In the genomic region with DNA sequence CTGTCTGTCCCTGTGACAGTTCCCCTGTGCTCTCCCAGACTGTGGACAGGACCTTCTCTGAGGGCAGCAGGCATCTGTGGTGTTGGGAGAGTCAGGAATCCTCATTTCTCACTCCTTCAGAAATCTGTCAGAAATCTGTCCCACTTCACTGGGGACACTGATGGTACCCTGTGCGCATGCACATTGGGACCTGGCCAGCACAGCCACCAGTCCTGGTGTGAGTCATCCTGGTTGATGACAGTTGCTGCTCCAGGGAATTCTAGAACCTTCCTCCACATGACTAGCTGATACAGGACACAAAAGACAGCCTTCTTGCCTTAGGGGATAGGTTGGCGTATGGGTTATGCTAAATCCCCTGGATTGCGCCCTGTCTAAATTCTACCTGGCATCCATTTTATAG, we compare ENCODE assay signal across 26 mouse cellular contexts. TPM values are rescaled to one million over a fixed set of nuclear protein-coding genes. Genes with fewer than 3 reads are reported as not detected.
DNase-seq lines count a peak whose midpoint lies in the region; ATAC-seq and TF ChIP-seq lines count a peak whose summit lies in the region.
"Had no signal": no experiment of that assay in that cellular context is flagged by ENCODE, and none has a peak within 500 bp of the region (broad histone marks: within the 10 kb centered on the region; RNA-seq: fewer than 3 reads in every experiment).

No protein-coding gene starts in this region.

- no peak overlapping the region for H3K4me2 ChIP-seq in forebrain, postnatal 0 days (ENCODE audit: low read depth)
- H3K4me2 ChIP-seq: limb, embryonic 15.5 days; lung, embryonic 14.5 days; midbrain, embryonic 13.5 days had no signal

- no peaks in the 10 kb centered on the region for H3K36me3 ChIP-seq in forebrain, embryonic 10.5 days (replicated peaks)
- H3K36me3 ChIP-seq in forebrain, postnatal 0 days (ENCODE audit: insufficient read depth): no peaks in the 10 kb centered on the region
- no peaks in the 10 kb centered on the region for H3K36me3 ChIP-seq in testis, adult 2 months (ENCODE audit: control insufficient read depth, insufficient read depth, low read length)
- H3K36me3 ChIP-seq: G1E; limb, embryonic 15.5 days; midbrain, embryonic 13.5 days had no signal

- peaks cover 26% of the 10 kb centered on the region for H3K4me1 ChIP-seq in forebrain, embryonic 10.5 days
- peaks cover 4% of the 10 kb centered on the region; the same call in 1 of the 2 replicates for H3K4me1 ChIP-seq in forebrain, postnatal 0 days (ENCODE audit: insufficient read depth)
- H3K4me1 ChIP-seq in testis, adult 2 months (ENCODE audit: control insufficient read depth, insufficient read depth, low read length): peaks cover 22% of the 10 kb centered on the region

- no peaks in the 10 kb centered on the region for H3K9me3 ChIP-seq in forebrain, embryonic 10.5 days
- peaks cover 3% of the 10 kb centered on the region; the same call in 1 of the 2 replicates for H3K9me3 ChIP-seq in forebrain, postnatal 0 days (ENCODE audit: low read length)
- H3K9me3 ChIP-seq: limb, embryonic 15.5 days; midbrain, embryonic 13.5 days had no signal

- DNase-seq in cerebellum, adult 18-20 months: peak; percentile 48 to 49
- DNase-seq in cerebellum, postnatal 10 days: no peak
- no peak for DNase-seq in forebrain, embryonic 10.5 days (ENCODE audit: extremely low spot score, low spot score)
- no peak for DNase-seq in forebrain, postnatal 0 days
- DNase-seq in testis, postnatal 10 days (ENCODE audit: low spot score): no peak
- DNase-seq in spleen, postnatal 10 days (ENCODE audit: low spot score in 2 of 2): no peak
- DNase-seq: adrenal gland, postnatal 10 days; B cell, adult 2 months; gastrocnemius, adult 2 months; kidney, adult 9 months; kidney, postnatal 14 days; lung, embryonic 14.5 days had no signal

- no peak overlapping the region for H3K9ac ChIP-seq in forebrain, postnatal 0 days
- H3K9ac ChIP-seq: limb, embryonic 15.5 days; liver, embryonic 14.5 days; lung, embryonic 14.5 days; midbrain, embryonic 13.5 days had no signal

- ATAC-seq in forebrain, postnatal 0 days: no peak
- ATAC-seq: hindbrain, postnatal 0 days; intestine, embryonic 16.5 days; midbrain, embryonic 13.5 days had no signal

- WGBS in forebrain, embryonic 10.5 days: 92% methylated on average over 3 of the region's 3 CpGs
- WGBS in forebrain, postnatal 0 days: 88% methylated on average over 3 of the region's 3 CpGs

- H3K27me3 ChIP-seq in forebrain, embryonic 10.5 days (ENCODE audit: poor library complexity, severe bottlenecking): peaks cover 40% of the 10 kb centered on the region
- H3K27me3 ChIP-seq in forebrain, postnatal 0 days (ENCODE audit: insufficient read depth, low read length): peaks cover 10% of the 10 kb centered on the region; the same call in 1 of the 2 replicates
- no peaks in the 10 kb centered on the region for H3K27me3 ChIP-seq in testis, adult 2 months (ENCODE audit: control insufficient read depth, insufficient read depth, low read length)
- H3K27me3 ChIP-seq: CH12.LX had no signal

- TF ChIP-seq POLR2A in testis, adult 2 months (IDR thresholded peaks at IDR 0.05; ENCODE audit: control insufficient read depth, low read depth, low read length): no peak

- TF ChIP-seq CTCF in forebrain, postnatal 0 days (IDR thresholded peaks at IDR 0.05; ENCODE audit: low read depth): no peak
- TF ChIP-seq CTCF in testis, adult 2 months (IDR thresholded peaks at IDR 0.05; ENCODE audit: control insufficient read depth, insufficient read depth, insufficient replicate concordance, low read depth, low read length): no peak

- H3K4me3 ChIP-seq in forebrain, embryonic 10.5 days: no peak overlapping the region
- no peak overlapping the region for H3K4me3 ChIP-seq in forebrain, postnatal 0 days (ENCODE audit: low read depth, low read length)
- no peak overlapping the region for H3K4me3 ChIP-seq in testis, adult 2 months (ENCODE audit: control insufficient read depth, low read depth, low read length)
- H3K4me3 ChIP-seq: gastrocnemius, adult 2 months; layer of hippocampus, adult 2 months; left cerebral cortex, adult 2 months; limb, embryonic 15.5 days; midbrain, embryonic 13.5 days had no signal

- H3K27ac ChIP-seq in forebrain, embryonic 10.5 days: 0 out of 2 replicates have a peak overlapping the region, but pooled peaks have one; percentile 9
- no peak overlapping the region for H3K27ac ChIP-seq in forebrain, postnatal 0 days (ENCODE audit: low read depth, low read length)
- H3K27ac ChIP-seq in testis, adult 2 months (ENCODE audit: control insufficient read depth, insufficient read depth, low read depth, low read length): peak overlapping the region; percentile 41
- H3K27ac ChIP-seq: gastrocnemius, adult 2 months; hindbrain, postnatal 0 days; layer of hippocampus, adult 2 months; left cerebral cortex, adult 2 months; limb, embryonic 15.5 days; liver, embryonic 14.5 days; midbrain, embryonic 13.5 days had no signal

RNA-seq across cellular contexts. Expression of a gene that starts 5.2 kb away (rescaled TPM):
- 2.0 and 2.2 TPM in 2 replicates for polyA plus RNA-seq in forebrain, embryonic 10.5 days (2016; fragmentation: Nextera tagmentation; extraction: Ambion mirVana)
- total RNA-seq in forebrain, postnatal 0 days (2014; rRNA removed): 0.46 and 1.5 TPM in 2 replicates
- polyA plus RNA-seq in forebrain, postnatal 0 days (2015; fragmentation: Nextera tagmentation; extraction: Ambion mirVana): 0.23 and 0.42 TPM in 2 replicates
- 3.8 and 4.2 TPM in 2 replicates for polyA plus RNA-seq in testis, adult 2 months (2012; rRNA removed)
- total RNA-seq: CH12.LX; hematopoietic stem cell, adult 5-6 weeks; megakaryocyte, adult 5-6 weeks; monocyte, adult 5-6 weeks; neutrophil, adult 5-6 weeks had no signal
- polyA plus RNA-seq: G1E had no signal

RNA-seq across cellular contexts. Expression of a gene that starts 36.8 kb away (rescaled TPM):
- polyA plus RNA-seq in forebrain, embryonic 10.5 days (2016; fragmentation: Nextera tagmentation; extraction: Ambion mirVana): 0.74 and 1.0 TPM in 2 replicates
- total RNA-seq in forebrain, postnatal 0 days (2014; rRNA removed): 0.10 and 0.31 TPM in 2 replicates
- 0.27 and 0.30 TPM in 2 replicates for polyA plus RNA-seq in forebrain, postnatal 0 days (2015; fragmentation: Nextera tagmentation; extraction: Ambion mirVana)
- polyA plus RNA-seq in testis, adult 2 months (2012; rRNA removed): 5.9 and 6.4 TPM in 2 replicates
- total RNA-seq: hematopoietic stem cell, adult 5-6 weeks; megakaryocyte, adult 5-6 weeks; monocyte, adult 5-6 weeks; neutrophil, adult 5-6 weeks had no signal

RNA-seq across cellular contexts. Expression of a gene that starts 44.5 kb away (rescaled TPM):
- 5.8 and 5.9 TPM in 2 replicates for polyA plus RNA-seq in forebrain, embryonic 10.5 days (2016; fragmentation: Nextera tagmentation; extraction: Ambion mirVana)
- total RNA-seq in forebrain, postnatal 0 days (2014; rRNA removed): 31.8 and 44.9 TPM in 2 replicates
- polyA plus RNA-seq in forebrain, postnatal 0 days (2015; fragmentation: Nextera tagmentation; extraction: Ambion mirVana): 12.9 and 18.5 TPM in 2 replicates
- 41.2 and 43.0 TPM in 2 replicates for polyA plus RNA-seq in testis, adult 2 months (2012; rRNA removed)

Comparison
In these comparisons a context has a peak if more than half of its experiments do, and no peak if none do; other contexts are left out.
1. DNase-seq: peak in cerebellum, adult 18-20 months (2 of 2); none in cerebellum, postnatal 10 days (0 of 2), forebrain, embryonic 10.5 days (single experiment), forebrain, postnatal 0 days (single experiment), testis, postnatal 10 days (single experiment) and spleen, postnatal 10 days (0 of 2).